Mouse (Mus musculus) ES-Bruce4 (cell line): ENCODE results near the gene Dexi.

Source experiments
- CTCF ChIP-seq: IDR thresholded peaks from one replicate; pipeline ENCODE4 v1.8.1; 2011; ENCODE audit warnings: low read depth, low read length
- POLR2A ChIP-seq: IDR thresholded peaks from one replicate; pipeline ENCODE4 v1.8.1; 2011; ENCODE audit warnings: low read length; ENCODE audit not compliant: insufficient read depth

GRCm38 (mm10) chr16:10541598-10541930 is 1.3 kb downstream of the Dexi start:
- no peak for TF ChIP-seq CTCF
- TF ChIP-seq POLR2A: no peak
